In the genomic region with DNA sequence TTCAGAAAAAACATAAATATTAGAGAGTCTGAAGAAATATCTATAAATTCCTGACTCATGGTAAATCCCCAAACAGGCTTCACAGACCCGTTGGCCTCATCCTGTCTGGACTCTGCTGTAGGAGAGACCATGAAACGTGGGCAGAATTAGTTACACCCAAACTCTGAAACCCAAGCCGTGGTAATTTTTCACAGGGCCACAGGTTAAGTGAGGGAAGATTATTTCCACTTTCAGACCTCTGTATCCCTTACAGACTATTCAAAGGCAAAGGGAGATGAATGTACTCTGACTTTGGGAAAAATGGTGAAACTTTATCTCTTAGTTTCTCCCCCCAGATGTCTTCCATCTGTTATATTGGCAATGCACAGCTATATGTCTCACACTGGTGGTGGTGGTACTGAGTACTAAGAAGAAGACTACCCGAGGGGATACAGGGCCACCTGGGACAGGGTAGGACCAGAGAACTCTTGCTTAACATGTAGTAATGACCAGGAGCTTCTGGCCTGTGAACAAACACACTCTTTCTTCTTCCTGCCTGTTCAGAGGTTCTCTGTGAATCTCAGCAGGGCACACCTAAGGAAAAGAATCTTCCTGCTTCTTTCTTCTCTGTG, we compare ENCODE assay signal across 17 mouse cellular contexts.
DNase-seq lines count a peak whose midpoint lies in the region; ATAC-seq lines count a peak whose summit lies in the region.
"Had no signal": no experiment of that assay in that cellular context is flagged by ENCODE, and none has a peak within 500 bp of the region (broad histone marks: within the 10 kb centered on the region; RNA-seq: fewer than 3 reads in every experiment).

No protein-coding gene starts in this region.

- DNase-seq in embryo, embryonic 10.5 days (ENCODE audit: low spot score) = peak; percentile 53
- DNase-seq in embryo, embryonic 10 days (ENCODE audit: low spot score) = no peak
- no peak for DNase-seq in kidney, adult 18-20 months
- DNase-seq in embryonic facial prominence, embryonic 10.5 days (ENCODE audit: low spot score) = peak; percentile 41
- DNase-seq: B cell, adult 2 months; cerebellum, adult 11 months; cerebellum, adult 8-10 months; gastrocnemius, adult 2 months; gastrocnemius, postnatal 25 days had no signal

- H3K27me3 ChIP-seq in kidney, embryonic 16.5 days (ENCODE audit: insufficient read depth, low read length) = no peaks in the 10 kb centered on the region
- H3K27me3 ChIP-seq in embryonic facial prominence, embryonic 10.5 days (replicated peaks; ENCODE audit: low read depth, poor library complexity, severe bottlenecking) = peaks cover 16% of the 10 kb centered on the region
- no peaks in the 10 kb centered on the region for H3K27me3 ChIP-seq in limb, embryonic 12.5 days
- H3K27me3 ChIP-seq in forebrain, embryonic 16.5 days (replicated peaks; ENCODE audit: control insufficient read depth, insufficient read depth, low read length) = no peaks in the 10 kb centered on the region
- H3K27me3 ChIP-seq: forebrain, embryonic 15.5 days; heart, embryonic 12.5 days had no signal

- H3K4me1 ChIP-seq in kidney, embryonic 16.5 days (ENCODE audit: insufficient read depth, low read length) = no peaks in the 10 kb centered on the region
- H3K4me1 ChIP-seq in embryonic facial prominence, embryonic 10.5 days = peaks cover 26% of the 10 kb centered on the region
- peaks cover 19% of the 10 kb centered on the region for H3K4me1 ChIP-seq in limb, embryonic 12.5 days (replicated peaks)
- H3K4me1 ChIP-seq in forebrain, embryonic 16.5 days (replicated peaks; ENCODE audit: control insufficient read depth, insufficient read depth, low read length) = no peaks in the 10 kb centered on the region
- H3K4me1 ChIP-seq: forebrain, embryonic 15.5 days had no signal

- no peak overlapping the region for H3K4me3 ChIP-seq in kidney, embryonic 16.5 days (ENCODE audit: low read length)
- no peak overlapping the region for H3K4me3 ChIP-seq in embryonic facial prominence, embryonic 10.5 days
- no peak overlapping the region for H3K4me3 ChIP-seq in limb, embryonic 12.5 days (replicated peaks)
- no peak overlapping the region for H3K4me3 ChIP-seq in forebrain, embryonic 16.5 days (replicated peaks; ENCODE audit: low read length)
- H3K4me3 ChIP-seq: forebrain, embryonic 15.5 days; gastrocnemius, adult 2 months; heart, embryonic 12.5 days; hindbrain, embryonic 10.5 days had no signal

- H3K27ac ChIP-seq in kidney, embryonic 16.5 days (ENCODE audit: low read length) = no peak overlapping the region
- peak overlapping the region; percentile 31; the same call in 1 of the 2 replicates for H3K27ac ChIP-seq in embryonic facial prominence, embryonic 10.5 days (replicated peaks)
- peak overlapping the region; percentile 42; the same call in 1 of the 2 replicates for H3K27ac ChIP-seq in limb, embryonic 12.5 days
- H3K27ac ChIP-seq in forebrain, embryonic 16.5 days (ENCODE audit: low read length) = no peak overlapping the region
- H3K27ac ChIP-seq: forebrain, embryonic 15.5 days; gastrocnemius, adult 2 months; hindbrain, embryonic 10.5 days; hindbrain, embryonic 14.5 days had no signal

- no peaks in the 10 kb centered on the region for H3K36me3 ChIP-seq in kidney, embryonic 16.5 days (ENCODE audit: insufficient read depth, low read length)
- H3K36me3 ChIP-seq in embryonic facial prominence, embryonic 10.5 days (replicated peaks) = no peaks in the 10 kb centered on the region
- no peaks in the 10 kb centered on the region for H3K36me3 ChIP-seq in limb, embryonic 12.5 days
- H3K36me3 ChIP-seq in forebrain, embryonic 16.5 days (ENCODE audit: control insufficient read depth, insufficient read depth) = no peaks in the 10 kb centered on the region
- H3K36me3 ChIP-seq: forebrain, embryonic 15.5 days; heart, embryonic 12.5 days; hindbrain, embryonic 10.5 days had no signal

- 37% methylated on average over 4 of the region's 4 CpGs for WGBS in kidney, embryonic 16.5 days
- WGBS in embryonic facial prominence, embryonic 10.5 days = 43% methylated on average over 4 of the region's 4 CpGs
- WGBS in limb, embryonic 12.5 days = 54% methylated on average over 4 of the region's 4 CpGs
- WGBS in forebrain, embryonic 16.5 days = 78% methylated on average over 4 of the region's 4 CpGs

- H3K4me2 ChIP-seq in kidney, embryonic 16.5 days (replicated peaks; ENCODE audit: low read depth, low read length) = no peak overlapping the region
- no peak overlapping the region for H3K4me2 ChIP-seq in limb, embryonic 12.5 days
- H3K4me2 ChIP-seq in forebrain, embryonic 16.5 days (ENCODE audit: low read length) = no peak overlapping the region
- H3K4me2 ChIP-seq: forebrain, embryonic 15.5 days; heart, embryonic 12.5 days; hindbrain, embryonic 14.5 days had no signal

- no peaks in the 10 kb centered on the region for H3K9me3 ChIP-seq in kidney, embryonic 16.5 days (ENCODE audit: low read length)
- no peaks in the 10 kb centered on the region for H3K9me3 ChIP-seq in embryonic facial prominence, embryonic 10.5 days
- H3K9me3 ChIP-seq in limb, embryonic 12.5 days = no peaks in the 10 kb centered on the region
- no peaks in the 10 kb centered on the region for H3K9me3 ChIP-seq in forebrain, embryonic 16.5 days (ENCODE audit: control insufficient read depth, low read length)
- H3K9me3 ChIP-seq: forebrain, embryonic 15.5 days; heart, embryonic 12.5 days; hindbrain, embryonic 10.5 days had no signal

- ATAC-seq in kidney, embryonic 16.5 days (ENCODE audit: low FRiP score, low TSS enrichment) = peak; percentile 77
- peak; percentile 63 for ATAC-seq in limb, embryonic 12.5 days (ENCODE audit: insufficient number of reproducible peaks, insufficient read depth, low FRiP score, low TSS enrichment, low read depth)
- no peak for ATAC-seq in forebrain, embryonic 16.5 days
- ATAC-seq in CD4-positive, CD25-positive, alpha-beta regulatory T cell, adult 4 months = no peak
- ATAC-seq: forebrain, embryonic 15.5 days had no signal

- no peak overlapping the region for H3K9ac ChIP-seq in kidney, embryonic 16.5 days (replicated peaks; ENCODE audit: low read length)
- H3K9ac ChIP-seq in limb, embryonic 12.5 days (replicated peaks) = no peak overlapping the region
- H3K9ac ChIP-seq in forebrain, embryonic 16.5 days (replicated peaks; ENCODE audit: low read depth, low read length) = no peak overlapping the region
- H3K9ac ChIP-seq: forebrain, embryonic 15.5 days; heart, embryonic 12.5 days; hindbrain, embryonic 14.5 days had no signal

Comparison
In these comparisons a context has a peak if more than half of its experiments do, and no peak if none do; other contexts are left out.
1. DNase-seq: peak in embryo, embryonic 10.5 days (single experiment) and embryonic facial prominence, embryonic 10.5 days (single experiment); none in embryo, embryonic 10 days (single experiment) and kidney, adult 18-20 months (single experiment).
2. ATAC-seq: peak in kidney, embryonic 16.5 days (single experiment) and limb, embryonic 12.5 days (single experiment); none in forebrain, embryonic 16.5 days (single experiment) and CD4-positive, CD25-positive, alpha-beta regulatory T cell, adult 4 months (single experiment).
3. H3K27ac ChIP-seq: peak in embryonic facial prominence, embryonic 10.5 days (single experiment) and limb, embryonic 12.5 days (single experiment); none in kidney, embryonic 16.5 days (single experiment) and forebrain, embryonic 16.5 days (single experiment).